Mouse (Mus musculus): ENCODE data around the gene Tspan11. TPM values are rescaled to one million over a fixed set of nuclear protein-coding genes. Genes with fewer than 3 reads are reported as not detected.

Tspan11 gene
- polyA plus RNA-seq, 1 experiment: not detected

DNA sequence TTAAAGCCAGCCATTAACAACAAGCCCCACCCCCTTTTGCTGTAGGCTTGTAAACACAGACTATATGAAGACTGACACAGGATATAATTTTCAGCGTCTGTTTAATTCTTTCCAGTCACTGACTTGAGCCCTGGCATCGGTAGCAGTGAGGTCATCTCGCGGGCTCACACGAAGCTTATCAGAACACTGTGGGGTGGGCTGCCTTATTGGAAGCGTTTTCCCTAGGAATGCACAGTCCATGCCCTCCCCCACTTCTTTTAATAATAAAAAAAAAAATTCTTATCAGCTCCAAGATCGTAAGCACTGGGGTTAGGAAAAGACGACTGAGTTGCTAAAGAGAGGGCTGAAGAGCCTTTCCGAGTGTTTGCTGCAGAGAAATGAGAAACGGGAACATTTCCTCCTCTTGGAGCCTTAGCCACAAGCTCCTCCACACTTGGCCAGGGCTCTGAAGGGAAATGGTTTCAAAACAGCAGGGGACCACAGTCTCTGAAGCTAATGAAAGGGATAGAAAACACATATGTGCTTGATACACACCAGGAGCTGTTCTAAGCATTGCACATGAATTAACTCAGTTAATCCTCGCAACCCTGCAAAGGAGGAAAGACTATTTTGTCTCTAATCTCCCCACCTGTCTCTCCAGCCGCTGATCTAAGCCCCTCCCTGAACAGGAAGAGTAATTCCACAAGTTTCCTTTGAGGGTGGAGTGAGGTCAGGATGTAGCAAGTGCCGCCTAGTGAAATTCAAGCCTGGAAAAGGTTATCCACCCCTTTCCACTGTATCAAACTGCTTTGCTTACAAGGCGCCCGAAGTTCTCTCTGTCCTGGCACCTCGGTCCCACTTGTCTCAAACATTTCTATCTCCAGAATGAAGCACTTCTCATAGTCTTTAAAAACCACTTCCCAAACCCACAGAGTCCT is 33.4 kb upstream of the Tspan11 start:
- TF ChIP-seq POLR2A (IDR thresholded peaks at IDR 0.05; ENCODE audit: borderline replicate concordance, low read depth, low read length) (no peak), CTCF (IDR thresholded peaks at IDR 0.05; ENCODE audit: low read depth, low read length) (no peak)
- no peak overlapping the region for H3K4me3 ChIP-seq (ENCODE audit: insufficient read depth, low read length)
- no peak overlapping the region for H3K27ac ChIP-seq (ENCODE audit: insufficient read depth, low read depth, low read length)
- no peaks in the 10 kb centered on the region for H3K4me1 ChIP-seq (ENCODE audit: control insufficient read depth, insufficient read depth, low read length)

DNA sequence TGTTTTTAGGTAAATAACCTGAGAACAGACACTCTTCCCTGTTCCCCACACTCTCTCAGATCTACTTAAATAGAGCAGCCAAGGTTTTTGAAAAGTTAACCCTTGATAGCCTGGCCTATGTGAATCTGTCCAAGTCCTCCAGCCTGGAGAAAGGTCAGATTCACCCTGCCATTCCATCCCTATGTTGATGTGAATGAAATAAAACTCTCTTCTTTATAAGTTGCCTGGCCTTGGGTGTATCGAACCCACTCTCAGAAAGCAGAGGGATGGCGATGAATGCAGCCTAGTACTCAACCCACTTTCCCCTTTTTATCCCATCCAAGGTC is 32.7 kb upstream of the Tspan11 start:
- H3K4me1 ChIP-seq (ENCODE audit: control insufficient read depth, insufficient read depth, low read length): no peaks in the 10 kb centered on the region
- TF ChIP-seq POLR2A (IDR thresholded peaks at IDR 0.05; ENCODE audit: borderline replicate concordance, low read depth, low read length) (no peak), CTCF (IDR thresholded peaks at IDR 0.05; ENCODE audit: low read depth, low read length) (no peak)
- H3K4me3 ChIP-seq (ENCODE audit: insufficient read depth, low read length): no peak overlapping the region
- no peak overlapping the region for H3K27ac ChIP-seq (ENCODE audit: insufficient read depth, low read depth, low read length)

DNA sequence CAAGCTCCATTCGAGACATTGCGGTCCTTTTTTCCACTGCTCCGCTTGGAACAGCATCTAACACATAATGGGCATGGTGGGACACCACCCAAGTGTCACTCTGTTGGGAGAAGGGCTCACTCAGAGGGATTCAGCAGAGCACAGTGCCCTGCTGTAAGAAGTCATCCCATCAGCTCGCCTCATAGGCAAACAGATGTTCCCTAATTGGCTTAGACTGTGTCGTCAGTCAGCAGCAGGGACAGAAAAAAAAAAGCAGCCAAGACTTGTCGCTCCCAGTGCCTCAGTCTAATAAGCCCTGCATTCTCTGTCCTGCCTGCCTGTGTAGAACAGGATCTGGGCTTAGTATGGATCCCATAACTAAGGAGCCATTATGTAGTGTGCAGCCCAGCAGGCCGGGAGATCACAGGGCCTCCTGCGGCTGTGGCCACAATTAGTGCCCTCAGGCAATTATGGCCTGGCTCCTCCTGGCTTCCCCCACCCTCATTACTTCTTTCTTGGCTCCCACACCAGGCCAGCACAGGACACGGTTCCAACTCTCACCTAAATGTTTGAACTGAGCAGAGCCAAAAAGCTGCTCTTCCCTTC is 31.6 kb upstream of the Tspan11 start:
- no peaks in the 10 kb centered on the region for H3K4me1 ChIP-seq (ENCODE audit: control insufficient read depth, insufficient read depth, low read length)
- no peak overlapping the region for H3K27ac ChIP-seq (ENCODE audit: insufficient read depth, low read depth, low read length)
- H3K4me3 ChIP-seq (ENCODE audit: insufficient read depth, low read length): no peak overlapping the region
- TF ChIP-seq CTCF (IDR thresholded peaks at IDR 0.05; ENCODE audit: low read depth, low read length) (no peak), POLR2A (IDR thresholded peaks at IDR 0.05; ENCODE audit: borderline replicate concordance, low read depth, low read length) (no peak)

DNA sequence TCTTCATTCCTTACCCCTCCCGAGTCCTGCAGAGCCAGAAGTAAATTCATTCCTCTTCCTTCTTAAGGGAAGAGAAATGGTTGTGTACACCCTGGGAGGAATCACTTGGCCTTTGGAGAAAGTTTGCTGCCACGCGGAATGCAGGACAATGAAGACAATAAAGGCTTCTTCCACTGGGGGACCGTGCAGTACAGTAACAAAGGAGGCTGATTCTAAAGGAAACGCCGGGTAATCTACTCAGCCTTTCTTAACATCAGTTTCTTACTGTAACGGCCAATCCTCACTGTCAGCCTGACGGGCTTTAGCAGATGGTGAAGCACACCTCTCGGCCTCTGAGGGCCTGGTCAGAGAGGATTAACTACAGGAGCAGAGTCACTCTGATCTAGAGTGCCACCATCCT is 25.4 kb upstream of the Tspan11 start:
- no peak for TF ChIP-seq POLR2A (IDR thresholded peaks at IDR 0.05; ENCODE audit: borderline replicate concordance, low read depth, low read length)
- TF ChIP-seq CTCF (IDR thresholded peaks at IDR 0.05; ENCODE audit: low read depth, low read length): no peak
- Histone ChIP-seq H3K4me1 (ENCODE audit: control insufficient read depth, insufficient read depth, low read length) (no peaks in the 10 kb centered on the region), H3K27ac (ENCODE audit: insufficient read depth, low read depth, low read length) (no peak overlapping the region), H3K4me3 (ENCODE audit: insufficient read depth, low read length) (no peak overlapping the region)

DNA sequence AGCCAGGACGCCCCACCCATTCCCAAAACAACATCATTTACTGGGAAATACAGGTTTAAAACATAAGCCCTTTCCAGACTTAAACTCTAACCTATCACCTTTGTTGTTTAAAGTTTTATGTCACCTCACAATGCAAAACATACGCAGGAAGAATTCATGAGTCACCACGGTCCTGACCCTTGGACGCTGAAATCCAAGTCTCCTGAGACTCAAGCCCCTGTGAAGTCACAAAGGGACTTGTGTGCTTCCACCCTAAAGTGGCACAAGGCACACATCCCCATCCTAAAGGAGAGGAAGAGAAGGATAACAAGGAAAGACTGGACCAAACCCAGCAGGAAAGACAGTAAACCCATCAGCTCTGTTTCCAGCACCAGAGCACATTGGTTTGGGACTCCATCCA is 22.0 kb upstream of the Tspan11 start:
- no peak for TF ChIP-seq POLR2A (IDR thresholded peaks at IDR 0.05; ENCODE audit: borderline replicate concordance, low read depth, low read length)
- no peak for TF ChIP-seq CTCF (IDR thresholded peaks at IDR 0.05; ENCODE audit: low read depth, low read length)
- H3K27ac ChIP-seq (ENCODE audit: insufficient read depth, low read depth, low read length): no peak overlapping the region
- H3K4me1 ChIP-seq (ENCODE audit: control insufficient read depth, insufficient read depth, low read length): no peaks in the 10 kb centered on the region
- no peak overlapping the region for H3K4me3 ChIP-seq (ENCODE audit: insufficient read depth, low read length)

DNA sequence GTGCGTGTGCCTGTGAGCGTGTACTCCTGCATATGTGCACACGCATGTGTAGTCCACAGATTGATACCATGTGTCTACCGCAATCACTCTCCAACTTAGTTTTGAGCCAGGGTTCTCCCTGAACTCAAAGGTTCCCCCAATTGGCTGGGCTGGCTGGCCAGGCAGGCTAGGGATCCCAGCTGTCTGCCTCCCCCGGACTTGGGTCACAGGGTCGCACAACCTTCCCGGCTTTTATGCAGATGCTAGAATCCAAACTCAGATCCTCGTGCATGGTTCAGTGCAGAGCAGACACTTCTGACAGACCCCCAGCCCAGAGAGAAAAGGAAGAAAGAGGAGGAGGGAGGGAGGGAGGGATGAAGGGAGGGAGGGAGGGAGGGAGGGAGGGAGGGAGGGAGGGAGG is 18.8 kb upstream of the Tspan11 start:
- no peak for TF ChIP-seq CTCF (IDR thresholded peaks at IDR 0.05; ENCODE audit: low read depth, low read length)
- TF ChIP-seq POLR2A (IDR thresholded peaks at IDR 0.05; ENCODE audit: borderline replicate concordance, low read depth, low read length): no peak
- no peak overlapping the region for H3K27ac ChIP-seq (ENCODE audit: insufficient read depth, low read depth, low read length)
- no peak overlapping the region for H3K4me3 ChIP-seq (ENCODE audit: insufficient read depth, low read length)
- H3K4me1 ChIP-seq (ENCODE audit: control insufficient read depth, insufficient read depth, low read length): no peaks in the 10 kb centered on the region

DNA sequence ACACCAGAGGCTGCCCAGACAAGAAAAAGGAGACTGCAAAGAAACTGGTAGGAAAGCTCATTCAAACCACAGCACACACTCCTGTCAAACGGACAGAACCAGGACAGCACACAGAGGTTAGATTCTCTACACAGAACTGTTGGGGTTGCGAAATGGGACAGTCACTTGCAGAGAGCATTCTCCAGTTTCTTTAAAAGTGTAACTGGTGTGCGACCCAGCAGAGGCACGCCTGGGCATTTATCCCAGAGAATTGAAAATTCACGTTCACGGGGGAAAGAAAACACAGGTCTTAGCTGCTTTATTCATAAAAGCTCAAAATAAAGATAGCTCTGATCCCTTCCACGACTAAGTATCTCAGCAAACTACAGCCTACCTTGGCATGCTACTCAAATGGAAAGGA is 18.3 kb upstream of the Tspan11 start:
- TF ChIP-seq CTCF (IDR thresholded peaks at IDR 0.05; ENCODE audit: low read depth, low read length) (no peak), POLR2A (IDR thresholded peaks at IDR 0.05; ENCODE audit: borderline replicate concordance, low read depth, low read length) (no peak)
- Histone ChIP-seq H3K4me3 (ENCODE audit: insufficient read depth, low read length) (no peak overlapping the region), H3K27ac (ENCODE audit: insufficient read depth, low read depth, low read length) (no peak overlapping the region), H3K4me1 (ENCODE audit: control insufficient read depth, insufficient read depth, low read length) (no peaks in the 10 kb centered on the region)

DNA sequence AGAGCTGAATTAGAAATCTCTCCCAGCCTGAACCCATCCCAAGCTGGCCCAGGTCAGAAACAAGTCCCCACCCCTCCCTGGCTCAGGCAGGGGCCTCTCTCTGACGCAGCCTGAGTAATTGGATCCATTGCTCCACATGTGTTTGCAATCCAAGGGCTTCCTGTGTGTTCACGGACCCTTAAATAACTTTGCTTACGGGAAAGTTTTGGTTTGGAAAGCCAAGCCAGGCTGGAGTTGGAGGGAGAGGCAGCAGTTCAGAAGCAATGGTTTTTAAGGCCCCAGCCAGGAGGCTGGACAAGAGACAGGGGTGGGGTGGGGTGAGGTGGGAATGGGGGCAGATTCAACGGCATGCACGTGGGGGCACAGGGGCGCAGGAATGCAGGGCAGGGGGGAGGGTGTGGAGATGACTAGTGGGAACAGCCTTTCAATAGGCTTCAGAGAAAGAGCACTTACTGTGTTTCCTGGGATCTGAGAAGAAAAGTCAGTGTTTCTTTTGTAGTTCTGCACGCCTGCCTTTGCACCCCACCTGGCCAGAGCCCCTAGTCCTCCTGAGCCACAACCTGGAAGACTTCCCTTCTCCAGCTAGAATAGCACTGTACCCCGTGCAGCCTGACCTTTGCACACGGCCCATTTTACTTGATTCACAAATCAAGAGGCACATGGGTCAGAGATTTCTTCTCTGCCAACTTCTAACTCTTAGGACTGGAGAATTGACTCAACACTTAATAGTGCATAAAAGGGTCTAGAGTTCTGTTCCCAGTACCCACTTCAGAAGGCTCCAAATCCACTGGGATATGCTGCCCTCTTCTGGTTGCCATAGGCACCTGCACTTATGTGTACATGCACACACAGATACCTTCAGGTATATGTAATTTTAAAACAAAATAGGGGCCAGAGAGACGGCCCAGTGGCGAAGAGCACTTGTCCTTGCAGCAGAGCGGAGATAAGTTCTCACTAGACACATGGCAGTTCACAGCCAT is 16.8 kb upstream of the Tspan11 start:
- Histone ChIP-seq H3K4me3 (ENCODE audit: insufficient read depth, low read length) (no peak overlapping the region), H3K4me1 (ENCODE audit: control insufficient read depth, insufficient read depth, low read length) (no peaks in the 10 kb centered on the region), H3K27ac (ENCODE audit: insufficient read depth, low read depth, low read length) (no peak overlapping the region)
- TF ChIP-seq CTCF (IDR thresholded peaks at IDR 0.05; ENCODE audit: low read depth, low read length): no peak
- no peak for TF ChIP-seq POLR2A (IDR thresholded peaks at IDR 0.05; ENCODE audit: borderline replicate concordance, low read depth, low read length)

DNA sequence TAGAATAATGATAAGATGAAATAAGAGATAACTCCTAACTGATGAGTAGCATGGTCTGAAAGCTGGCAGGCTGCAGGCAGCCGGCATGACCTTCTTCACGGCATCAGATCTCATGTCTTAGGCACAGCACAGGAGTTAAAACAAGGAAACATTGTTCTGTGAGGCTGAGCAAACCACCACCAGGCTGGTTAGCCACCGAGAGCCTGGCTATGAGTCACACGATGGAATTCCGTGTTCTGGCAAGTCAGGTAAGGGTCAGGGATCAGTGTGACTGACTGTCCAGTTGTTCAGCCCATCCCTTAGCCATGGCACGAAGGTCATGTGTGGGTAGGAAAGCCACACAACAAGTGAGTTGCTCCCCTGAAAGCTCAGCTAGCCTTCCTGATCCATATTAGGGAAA is 16.0 kb upstream of the Tspan11 start:
- Histone ChIP-seq H3K27ac (ENCODE audit: insufficient read depth, low read depth, low read length) (no peak overlapping the region), H3K4me3 (ENCODE audit: insufficient read depth, low read length) (no peak overlapping the region), H3K4me1 (ENCODE audit: control insufficient read depth, insufficient read depth, low read length) (no peaks in the 10 kb centered on the region)
- TF ChIP-seq POLR2A (IDR thresholded peaks at IDR 0.05; ENCODE audit: borderline replicate concordance, low read depth, low read length) (no peak), CTCF (IDR thresholded peaks at IDR 0.05; ENCODE audit: low read depth, low read length) (no peak)
